ENCODE assay signal across 9 mouse cellular contexts in genomic region chr10:122449856-122450255, GRCm38 (mm10). TPM values are rescaled to one million over a fixed set of nuclear protein-coding genes. Genes with fewer than 3 reads are reported as not detected.
DNase-seq lines count a peak whose midpoint lies in the region; ATAC-seq and TF ChIP-seq lines count a peak whose summit lies in the region.
"Had no signal": no experiment of that assay in that cellular context is flagged by ENCODE, and none has a peak within 500 bp of the region (broad histone marks: within the 10 kb centered on the region; RNA-seq: fewer than 3 reads in every experiment).

No protein-coding gene starts in this region.

- H3K9ac ChIP-seq in kidney, embryonic 16.5 days (replicated peaks; ENCODE audit: low read length), result no peak overlapping the region
- no peak overlapping the region for H3K9ac ChIP-seq in forebrain, postnatal 0 days
- H3K9ac ChIP-seq in intestine, embryonic 14.5 days (ENCODE audit: low read length), result no peak overlapping the region
- no peak overlapping the region; the same call in 1 of the 2 replicates for H3K9ac ChIP-seq in neural tube, embryonic 13.5 days

- no peak overlapping the region for H3K27ac ChIP-seq in kidney, embryonic 16.5 days (ENCODE audit: low read length)
- no peak overlapping the region for H3K27ac ChIP-seq in forebrain, postnatal 0 days (ENCODE audit: low read depth, low read length)
- H3K27ac ChIP-seq in intestine, embryonic 14.5 days (ENCODE audit: low read depth), result no peak overlapping the region
- no peak overlapping the region for H3K27ac ChIP-seq in neural tube, embryonic 13.5 days (replicated peaks)

- ATAC-seq in kidney, embryonic 16.5 days (ENCODE audit: low FRiP score, low TSS enrichment), result no peak
- no peak for ATAC-seq in forebrain, postnatal 0 days
- ATAC-seq in intestine, embryonic 14.5 days (replicated peaks; ENCODE audit: low FRiP score, low TSS enrichment, low read depth), result no peak
- ATAC-seq in neural tube, embryonic 13.5 days (ENCODE audit: low read depth), result no peak

- 0 out of 2 replicates have a peak overlapping the region, but pooled peaks have one; percentile 87 for H3K4me2 ChIP-seq in kidney, embryonic 16.5 days (replicated peaks; ENCODE audit: low read depth, low read length)
- H3K4me2 ChIP-seq in forebrain, postnatal 0 days (ENCODE audit: low read depth), result peak overlapping the region; percentile 93
- peak overlapping the region; percentile 96 for H3K4me2 ChIP-seq in intestine, embryonic 14.5 days (ENCODE audit: low read length)
- H3K4me2 ChIP-seq in neural tube, embryonic 13.5 days, result peak overlapping the region; percentile 76; the same call in 1 of the 2 replicates

- no peak for DNase-seq in kidney, postnatal 4 days
- no peak for DNase-seq in forebrain, postnatal 0 days
- DNase-seq in intestine, embryonic 14.5 days (ENCODE audit: low spot score), result no peak
- DNase-seq in urinary bladder, postnatal 25 days (ENCODE audit: low spot score), result no peak
- DNase-seq in cerebellum, adult 9-10 months, result no peak
- DNase-seq: adrenal gland, adult 8-10 months had no signal

- H3K9me3 ChIP-seq in kidney, embryonic 16.5 days (ENCODE audit: low read length), result no peaks in the 10 kb centered on the region
- no peaks in the 10 kb centered on the region for H3K9me3 ChIP-seq in forebrain, postnatal 0 days (ENCODE audit: low read length)
- H3K9me3 ChIP-seq in intestine, embryonic 14.5 days (ENCODE audit: control insufficient read depth, low read length), result no peaks in the 10 kb centered on the region
- no peaks in the 10 kb centered on the region for H3K9me3 ChIP-seq in neural tube, embryonic 13.5 days

- TF ChIP-seq CTCF in forebrain, postnatal 0 days (IDR thresholded peaks at IDR 0.05; ENCODE audit: low read depth), result no peak

- H3K36me3 ChIP-seq in kidney, embryonic 16.5 days (ENCODE audit: insufficient read depth, low read length), result no peaks in the 10 kb centered on the region
- no peaks in the 10 kb centered on the region for H3K36me3 ChIP-seq in forebrain, postnatal 0 days (ENCODE audit: insufficient read depth)
- no peaks in the 10 kb centered on the region for H3K36me3 ChIP-seq in intestine, embryonic 14.5 days (ENCODE audit: control insufficient read depth, insufficient read depth, low read length)
- no peaks in the 10 kb centered on the region for H3K36me3 ChIP-seq in neural tube, embryonic 13.5 days
- H3K36me3 ChIP-seq: G1E had no signal

- H3K4me3 ChIP-seq in kidney, embryonic 16.5 days (ENCODE audit: low read length), result peak overlapping the region; percentile 53
- no peak overlapping the region for H3K4me3 ChIP-seq in forebrain, postnatal 0 days (ENCODE audit: low read depth, low read length)
- H3K4me3 ChIP-seq in intestine, embryonic 14.5 days (ENCODE audit: low read depth, low read length), result peak overlapping the region; percentile 58; the same call in 1 of the 2 replicates
- H3K4me3 ChIP-seq in neural tube, embryonic 13.5 days, result peak overlapping the region; percentile 46

- H3K4me1 ChIP-seq in kidney, embryonic 16.5 days (ENCODE audit: insufficient read depth, low read length), result peaks cover 14% of the 10 kb centered on the region
- no peaks in the 10 kb centered on the region for H3K4me1 ChIP-seq in forebrain, postnatal 0 days (ENCODE audit: insufficient read depth)
- H3K4me1 ChIP-seq in intestine, embryonic 14.5 days (replicated peaks; ENCODE audit: control insufficient read depth, insufficient read depth, low read length), result peaks cover 4% of the 10 kb centered on the region; the same call in 1 of the 2 replicates
- peaks cover 19% of the 10 kb centered on the region for H3K4me1 ChIP-seq in neural tube, embryonic 13.5 days (replicated peaks)

- H3K27me3 ChIP-seq in kidney, embryonic 16.5 days (ENCODE audit: insufficient read depth, low read length), result peaks cover 35% of the 10 kb centered on the region
- peaks cover 19% of the 10 kb centered on the region for H3K27me3 ChIP-seq in forebrain, postnatal 0 days (ENCODE audit: insufficient read depth, low read length)
- H3K27me3 ChIP-seq in intestine, embryonic 14.5 days (replicated peaks; ENCODE audit: control insufficient read depth, insufficient read depth, low read length), result peaks cover 37% of the 10 kb centered on the region
- peaks cover 41% of the 10 kb centered on the region for H3K27me3 ChIP-seq in neural tube, embryonic 13.5 days

RNA-seq across cellular contexts. Expression of gene Avpr1a, which starts 1.6 kb away (rescaled TPM):
- polyA plus RNA-seq in kidney, embryonic 16.5 days (2015; fragmentation: Nextera tagmentation; extraction: Ambion mirVana), result 3.4 and 4.3 TPM in 2 replicates
- 3.0 and 3.3 TPM in 2 replicates for total RNA-seq in forebrain, postnatal 0 days (2014; rRNA removed)
- polyA plus RNA-seq in forebrain, postnatal 0 days (2015; fragmentation: Nextera tagmentation; extraction: Ambion mirVana), result 2.5 and 3.9 TPM in 2 replicates
- polyA plus RNA-seq in intestine, embryonic 14.5 days (2014; fragmentation: Nextera tagmentation; extraction: Ambion mirVana), result 2.9 and 4.7 TPM in 2 replicates
- 1.4 and 1.5 TPM in 2 replicates for polyA plus RNA-seq in neural tube, embryonic 13.5 days (2015; fragmentation: Nextera tagmentation; extraction: Ambion mirVana)
- polyA plus RNA-seq: G1E had no signal
